Mouse (Mus musculus) C2C12 (cell line): ENCODE results near the gene Plekho2. TPM values are rescaled to one million over a fixed set of nuclear protein-coding genes. Genes with fewer than 3 reads are reported as not detected.
A peak's percentile ranks its signal among the peaks of the same experiment; 100 is the strongest.

Experiments used
- H3K27me3 ChIP-seq: one replicate; pipeline ENCODE4 v1.6.1; 2011; ENCODE audit not compliant: control insufficient read depth, insufficient read depth, insufficient read length
- H3K36me3 ChIP-seq: one replicate; pipeline ENCODE4 v1.6.1; 2011; ENCODE audit not compliant: control insufficient read depth, insufficient read depth
- H3K4me3 ChIP-seq: one replicate; pipeline ENCODE4 v1.5.1; 2011; ENCODE audit warnings: mild to moderate bottlenecking, control low read depth; ENCODE audit not compliant: poor library complexity, insufficient read depth, severe bottlenecking
- H3K79me2 ChIP-seq: one replicate; pipeline ENCODE4 v1.6.1; 2011; ENCODE audit not compliant: control insufficient read depth, insufficient read depth
- H3K79me3 ChIP-seq: one replicate; pipeline ENCODE4 v1.6.1; 2011; ENCODE audit warnings: low read depth, control low read depth
- H3ac ChIP-seq: one replicate; pipeline ENCODE3; 2011; ENCODE audit warnings: low read depth; ENCODE audit not compliant: control insufficient read depth, insufficient read length
- CEBPB ChIP-seq: IDR thresholded peaks from one replicate; pipeline ENCODE4 v1.6.1; 2011; ENCODE audit warnings: low read depth, mild to moderate bottlenecking, control low read depth, moderate library complexity
- CTCF ChIP-seq: IDR thresholded peaks from one replicate; pipeline ENCODE4 v1.5.1; 2011; ENCODE audit not compliant: control insufficient read depth, insufficient read depth, insufficient read length
- FOSL1 ChIP-seq: IDR thresholded peaks from one replicate; pipeline ENCODE4 v1.8.0; 2011; ENCODE audit warnings: mild to moderate bottlenecking, low read length; ENCODE audit not compliant: poor library complexity, insufficient read depth, severe bottlenecking
- MAX ChIP-seq: IDR thresholded peaks from one replicate; pipeline ENCODE4 v1.6.1; 2011; ENCODE audit warnings: mild to moderate bottlenecking, control low read depth
- MYOD1 ChIP-seq: IDR thresholded peaks from one replicate; pipeline ENCODE4 v1.6.1; 2011; ENCODE audit warnings: low read depth; ENCODE audit not compliant: control insufficient read depth, insufficient read length
- MYOG ChIP-seq: IDR thresholded peaks from one replicate; pipeline ENCODE4 v1.6.1; 2011; ENCODE audit not compliant: control insufficient read depth, insufficient read length; ENCODE audit errors: extremely low read depth
- USF1 ChIP-seq: IDR thresholded peaks from one replicate; pipeline ENCODE4 v1.6.1; 2011; ENCODE audit warnings: low read depth, mild to moderate bottlenecking, control low read depth, moderate library complexity
- polyA plus RNA-seq: library from polyadenylated mRNA; unstranded; fragments of >200 nt; fragmentation: generic; extraction: Trizol; gene quantifications from one replicate; pipeline ENCODE4 v1.2.1, GENCODE M21; 2012; ENCODE audit warnings: missing spikeins

Plekho2 gene
- polyA plus RNA-seq, 1 experiment = 23.3 TPM

DNA sequence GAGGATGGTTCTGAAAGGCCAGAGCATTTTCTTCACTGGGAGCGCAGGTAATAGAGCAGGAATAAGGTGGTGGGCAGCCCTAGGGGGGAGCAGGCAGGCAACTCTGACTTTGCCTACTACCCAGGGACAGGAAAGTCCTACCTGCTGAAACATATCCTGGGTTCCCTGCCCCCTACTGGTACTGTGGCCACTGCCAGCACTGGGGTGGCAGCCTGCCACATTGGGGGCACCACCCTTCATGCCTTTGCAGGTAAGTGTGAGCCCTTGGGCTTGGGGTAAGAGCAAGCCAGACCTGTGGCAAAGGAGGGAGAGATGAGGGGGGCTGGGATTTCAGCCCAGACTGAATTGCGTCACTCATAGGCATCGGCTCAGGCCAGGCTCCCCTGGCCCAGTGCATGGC lies 9.3 kb upstream of the Plekho2 start:
- TF ChIP-seq MYOD1 (no peak), MYOG (no peak), CTCF (no peak), USF1 (no peak), CEBPB (no peak), FOSL1 (no peak), MAX (no peak)

DNA sequence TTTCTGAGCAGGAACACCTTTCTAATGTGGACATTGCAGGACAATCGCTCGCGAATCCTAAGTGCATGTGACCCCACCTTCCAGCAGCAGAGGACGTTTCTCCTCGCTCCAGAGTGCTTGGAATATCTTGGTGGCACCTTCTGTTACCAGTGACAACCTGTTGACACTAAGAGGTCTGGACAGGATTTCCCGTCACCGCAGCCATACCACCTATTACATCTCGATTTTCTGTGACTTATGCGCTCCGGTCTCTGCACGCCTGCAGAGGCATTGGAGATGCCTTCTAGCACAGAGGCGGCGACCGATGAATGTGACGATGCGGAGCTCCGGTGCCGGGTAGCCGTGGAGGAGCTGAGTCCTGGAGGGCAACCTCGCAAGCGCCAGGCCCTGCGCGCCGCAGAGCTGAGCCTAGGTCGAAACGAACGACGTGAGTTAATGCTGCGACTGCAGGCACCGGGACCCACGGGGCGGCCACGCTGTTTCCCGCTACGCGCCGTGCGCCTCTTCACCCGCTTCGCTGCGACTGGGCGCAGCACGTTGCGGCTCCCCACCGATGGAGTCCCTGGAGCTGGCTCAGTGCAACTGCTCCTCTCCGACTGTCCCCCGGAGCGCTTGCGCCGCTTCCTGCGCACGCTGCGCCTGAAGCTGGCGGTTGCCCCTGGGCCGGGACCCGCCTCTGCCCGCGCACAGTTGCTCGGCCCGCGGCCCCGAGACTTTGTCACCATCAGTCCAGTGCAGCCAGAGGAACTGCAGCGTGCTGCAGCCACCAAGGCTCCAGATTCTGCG lies 7.9 kb upstream of the Plekho2 start:
- H3K79me2 ChIP-seq = peaks cover 30% of the 10 kb centered on the region
- H3K27me3 ChIP-seq = no peaks in the 10 kb centered on the region
- peaks cover 29% of the 10 kb centered on the region for H3K36me3 ChIP-seq
- no peak for TF ChIP-seq FOSL1
- peak; percentile 45 for TF ChIP-seq MAX
- no peak for TF ChIP-seq MYOG
- no peak for TF ChIP-seq CTCF
- TF ChIP-seq USF1 = no peak
- peaks cover 10% of the 10 kb centered on the region for H3K79me3 ChIP-seq
- H3ac ChIP-seq = peak overlapping the region; percentile 82
- peak overlapping the region; percentile 44 for H3K4me3 ChIP-seq

More for the DNA sequence above, 9.3 kb upstream of the Plekho2 start:
- no peak overlapping the region for H3ac ChIP-seq
- H3K27me3 ChIP-seq = no peaks in the 10 kb centered on the region
- peaks cover 38% of the 10 kb centered on the region for H3K36me3 ChIP-seq
- peaks cover 30% of the 10 kb centered on the region for H3K79me2 ChIP-seq
- no peak overlapping the region for H3K4me3 ChIP-seq
- H3K79me3 ChIP-seq = peaks cover 10% of the 10 kb centered on the region

DNA sequence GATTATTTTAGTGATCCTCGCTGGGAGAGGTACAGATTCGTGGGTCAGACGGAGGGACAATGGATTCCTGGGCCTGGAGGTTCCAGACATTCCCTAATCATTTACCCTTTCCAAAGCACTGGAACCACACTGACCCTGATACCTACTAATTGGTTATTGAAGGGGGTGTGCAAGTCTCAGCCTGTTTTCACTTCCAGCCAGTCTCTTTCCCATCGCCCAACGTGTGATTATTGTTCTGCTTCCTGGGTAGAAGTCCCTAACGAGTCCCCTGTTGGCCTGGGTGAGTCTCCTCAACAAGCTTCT lies 7.4 kb upstream of the Plekho2 start:
- no peak for TF ChIP-seq FOSL1
- TF ChIP-seq MYOD1 = no peak
- no peak for TF ChIP-seq CTCF
- no peak for TF ChIP-seq MYOG
- TF ChIP-seq CEBPB = no peak
- TF ChIP-seq USF1 = no peak
- Histone ChIP-seq H3K79me3 (peaks cover 10% of the 10 kb centered on the region), H3K4me3 (peak overlapping the region; percentile 44), H3K79me2 (peaks cover 30% of the 10 kb centered on the region), H3ac (peak overlapping the region; percentile 82), H3K36me3 (peaks cover 24% of the 10 kb centered on the region), H3K27me3 (no peaks in the 10 kb centered on the region)

DNA sequence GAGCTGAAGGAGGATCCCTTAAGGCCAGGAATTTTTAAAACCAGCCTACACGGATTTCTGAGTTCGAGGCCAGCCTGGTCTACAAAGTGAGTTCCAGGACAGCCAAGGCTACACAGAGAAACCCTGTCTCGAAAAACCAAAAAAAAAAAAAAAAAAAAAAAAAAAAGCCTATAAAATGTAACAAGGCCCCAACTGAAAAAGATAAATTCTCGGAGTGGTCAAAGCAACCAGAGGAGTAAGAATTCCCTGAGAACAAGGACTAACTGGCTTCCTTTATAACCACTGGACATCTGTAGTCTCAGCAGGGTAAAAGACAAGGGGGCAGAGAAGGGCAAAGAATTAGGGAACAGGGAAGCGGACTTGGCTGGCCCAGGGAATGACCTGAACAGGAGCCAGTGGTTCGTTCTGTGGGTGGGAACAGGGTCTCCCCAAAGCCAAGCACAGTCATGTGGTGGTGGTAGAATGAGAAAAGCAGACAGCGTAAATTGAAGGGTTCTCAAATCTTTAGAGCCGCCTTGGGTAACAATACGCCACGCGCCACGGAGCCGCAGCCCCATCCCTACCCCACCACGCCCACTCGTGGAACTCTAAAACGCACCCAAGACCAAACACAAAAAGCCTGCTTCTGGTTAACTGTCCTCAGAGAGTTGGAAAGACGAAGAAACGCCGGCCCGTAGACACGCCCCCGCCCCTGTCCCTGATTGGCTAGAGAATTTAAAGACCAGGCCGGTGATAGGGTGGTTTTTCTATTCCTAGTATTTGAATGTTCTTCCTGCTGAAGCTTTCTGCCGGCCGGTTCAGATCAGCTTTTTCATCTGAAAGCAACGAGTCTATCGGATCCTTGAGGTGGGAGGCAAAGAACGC lies 6.8 kb upstream of the Plekho2 start, which contains the start of gene Pif1:
Gene Pif1 (plus strand): TSS at position 755 of the 864 bp plus-strand sequence.
- no peaks in the 10 kb centered on the region for H3K27me3 ChIP-seq
- TF ChIP-seq MYOD1 = no peak
- no peak for TF ChIP-seq USF1
- TF ChIP-seq FOSL1 = no peak
- TF ChIP-seq CTCF = no peak
- no peak for TF ChIP-seq MAX
- TF ChIP-seq CEBPB = no peak
- TF ChIP-seq MYOG = no peak
- H3ac ChIP-seq = peak within 1 kb of the TSS; percentile 82
- H3K36me3 ChIP-seq = peaks cover 20% of the 10 kb centered on the region
- peaks cover 30% of the 10 kb centered on the region for H3K79me2 ChIP-seq
- peak within 1 kb of the TSS; percentile 44 for H3K4me3 ChIP-seq
- H3K79me3 ChIP-seq = peaks cover 10% of the 10 kb centered on the region

DNA sequence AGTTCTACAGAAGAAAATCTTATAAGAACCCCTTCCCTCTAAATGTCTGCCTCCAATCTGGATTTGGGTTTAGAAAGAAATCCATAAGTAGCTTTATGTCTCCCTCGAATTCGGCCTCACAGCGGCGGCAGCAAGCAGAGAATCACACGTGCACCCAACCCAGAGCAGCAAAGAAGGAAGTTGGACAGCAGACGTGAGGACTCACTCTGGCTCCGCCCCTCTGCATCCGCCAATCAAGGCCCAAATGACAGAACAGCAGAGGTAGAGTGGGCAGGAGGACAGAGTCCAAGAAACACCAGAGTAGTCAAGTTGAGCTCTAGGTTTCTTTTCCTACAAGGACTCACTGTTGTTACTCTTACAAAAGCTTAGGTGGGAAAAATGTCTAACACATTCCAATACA lies 3.2 kb upstream of the Plekho2 start:
- Histone ChIP-seq H3K27me3 (no peaks in the 10 kb centered on the region), H3K36me3 (no peaks in the 10 kb centered on the region), H3K79me2 (peaks cover 28% of the 10 kb centered on the region), H3K79me3 (peaks cover 14% of the 10 kb centered on the region), H3K4me3 (no peak overlapping the region), H3ac (no peak overlapping the region)
- TF ChIP-seq MAX (no peak), MYOG (no peak)
